Mouse (Mus musculus) olfactory bulb, adult 2 months (tissue): ENCODE results near the gene Ubxn6.

Source experiments
- CTCF ChIP-seq: fragments of 200-500 bp; IDR thresholded peaks from 2 replicates; pipeline ENCODE4 v1.5.1; 2012; ENCODE audit warnings: low read depth, mild to moderate bottlenecking, low read length, moderate library complexity; ENCODE audit not compliant: insufficient read depth
- POLR2A ChIP-seq: fragments of 200-500 bp; IDR thresholded peaks from 2 replicates; pipeline ENCODE4 v1.6.1; 2012; ENCODE audit warnings: mild to moderate bottlenecking, low read depth, low read length, moderate library complexity; ENCODE audit not compliant: insufficient read depth

DNA sequence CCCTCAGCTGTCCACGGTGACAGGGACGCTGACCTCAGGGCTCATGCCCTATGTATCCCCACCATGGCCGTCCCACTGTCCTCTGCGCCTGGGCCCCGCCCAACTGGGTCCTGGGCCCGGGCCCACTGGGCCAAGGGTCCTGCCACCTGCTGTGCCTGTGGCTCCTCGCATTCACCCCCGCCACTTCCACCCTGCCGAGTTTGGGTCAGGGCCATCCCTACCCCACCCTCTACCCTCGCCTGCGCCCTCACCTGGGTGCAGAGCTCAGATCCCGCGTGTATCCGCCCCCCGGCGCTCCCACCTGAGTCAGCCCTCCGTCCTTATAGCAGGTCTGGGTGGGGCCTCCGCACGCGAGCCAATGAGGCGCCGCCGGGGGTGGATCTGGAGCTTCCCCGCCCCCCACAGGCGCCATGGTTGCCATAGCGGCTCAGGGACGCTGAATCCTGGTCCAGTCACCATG, 42.5 kb upstream of the Ubxn6 start, which contains the start of gene Plin5:
- TF ChIP-seq CTCF (no peak), POLR2A (no peak)
